Mouse (Mus musculus) retina, postnatal 1 day (tissue): ENCODE measurements at regions not wholly inside any gene's neighbourhood (a gene's known extent, or its start where the extent isn't known, plus 50 kb on each side); places are given as distances from the start of the nearest gene placed in this dataset.

Source experiments
- DNase-seq: peaks from one replicate; pipeline ENCODE4 v3.0.0-alpha.2; 2012

- no peak for DNase-seq
Observed at GRCm38 (mm10) chr16:86122936-86123335, 221.3 kb upstream of the Adamts5 start.

- no peak for DNase-seq
Observed at GRCm38 (mm10) chr16:86117959-86118358, 216.3 kb upstream of the Adamts5 start.

- no peak for DNase-seq
Observed at GRCm38 (mm10) chr16:86115587-86116376, 214.2 kb upstream of the Adamts5 start.

- no peak for DNase-seq
Observed at GRCm38 (mm10) chr16:86094461-86094860, 192.8 kb upstream of the Adamts5 start.

GRCm38 (mm10) chr16:86090175-86090574 is 188.5 kb upstream of the Adamts5 start:
- DNase-seq: no peak

- DNase-seq: no peak
Observed at GRCm38 (mm10) chr16:86087421-86087820, 185.8 kb upstream of the Adamts5 start.

- peak; percentile 55 for DNase-seq
Observed at GRCm38 (mm10) chr16:86067628-86068364, 166.2 kb upstream of the Adamts5 start.

- no peak for DNase-seq
Observed at GRCm38 (mm10) chr16:86060087-86060486, 158.5 kb upstream of the Adamts5 start.

GRCm38 (mm10) chr16:86044695-86045094 is 143.1 kb upstream of the Adamts5 start:
- no peak for DNase-seq

- DNase-seq: no peak
Observed at GRCm38 (mm10) chr16:86034772-86035171, 133.1 kb upstream of the Adamts5 start.

GRCm38 (mm10) chr16:86027700-86028099 is 126.1 kb upstream of the Adamts5 start:
- DNase-seq: no peak

GRCm38 (mm10) chr16:86015336-86015735 is 113.7 kb upstream of the Adamts5 start:
- DNase-seq: no peak

GRCm38 (mm10) chr16:86011051-86011450 is 109.4 kb upstream of the Adamts5 start:
- DNase-seq: no peak

- no peak for DNase-seq
Observed at GRCm38 (mm10) chr16:86009638-86010329, 108.2 kb upstream of the Adamts5 start.

GRCm38 (mm10) chr16:86007799-86008198 is 106.2 kb upstream of the Adamts5 start:
- DNase-seq: no peak

GRCm38 (mm10) chr16:86000846-86001245 is 99.2 kb upstream of the Adamts5 start:
- DNase-seq: no peak

- peak; percentile 40 for DNase-seq
Observed at GRCm38 (mm10) chr16:85985841-85986240, 84.2 kb upstream of the Adamts5 start.

- peak; percentile 65 for DNase-seq
Observed at GRCm38 (mm10) chr16:85977102-85977501, 75.5 kb upstream of the Adamts5 start.

GRCm38 (mm10) chr16:85966892-85967444 is 65.3 kb upstream of the Adamts5 start:
- peak; percentile 21 for DNase-seq

GRCm38 (mm10) chr16:85966251-85966650 is 64.6 kb upstream of the Adamts5 start:
- DNase-seq: no peak

- DNase-seq: no peak
Observed at GRCm38 (mm10) chr16:85964352-85965210, 63.0 kb upstream of the Adamts5 start.

GRCm38 (mm10) chr16:85956006-85956562 is 54.5 kb upstream of the Adamts5 start:
- DNase-seq: no peak
